Comparison of ENCODE assay signal across 17 mouse cellular contexts in genomic region chr10:92665287-92665686, GRCm38 (mm10).
"Had no signal": no experiment of that assay in that cellular context is flagged by ENCODE, and none has a peak within 500 bp of the region (broad histone marks: within the 10 kb centered on the region; RNA-seq: fewer than 3 reads in every experiment).

No protein-coding gene starts in this region.

- DNase-seq: kidney, adult 9 months; kidney, postnatal 25 days; layer of hippocampus, adult 9-11 months; liver; lung, adult 18-20 months; lung, postnatal 10 days; lung, postnatal 36 days; midbrain, embryonic 14.5 days; thymus, adult 2 months; thymus, postnatal 25 days had no signal

- H3K36me3 ChIP-seq: limb, embryonic 10.5 days; limb, embryonic 13.5 days; liver, embryonic 12.5 days; liver, embryonic 15.5 days; lung, embryonic 15.5 days had no signal

- H3K9ac ChIP-seq: limb, embryonic 13.5 days; liver, embryonic 12.5 days; liver, embryonic 15.5 days; lung, embryonic 15.5 days had no signal

- H3K27me3 ChIP-seq: limb, embryonic 13.5 days; liver, embryonic 12.5 days; liver, embryonic 15.5 days; lung, embryonic 15.5 days had no signal

- H3K27ac ChIP-seq: layer of hippocampus, adult 2 months; limb, embryonic 10.5 days; limb, embryonic 13.5 days; liver, embryonic 12.5 days; liver, embryonic 15.5 days; lung, embryonic 15.5 days; stomach, postnatal 0 days had no signal

- H3K4me3 ChIP-seq: layer of hippocampus, adult 2 months; limb, embryonic 10.5 days; limb, embryonic 13.5 days; liver, embryonic 12.5 days; liver, embryonic 15.5 days; lung, embryonic 15.5 days had no signal

- H3K4me1 ChIP-seq: limb, embryonic 10.5 days; limb, embryonic 13.5 days; liver, embryonic 12.5 days; liver, embryonic 15.5 days; lung, embryonic 15.5 days had no signal

- ATAC-seq: liver, embryonic 12.5 days had no signal

- H3K9me3 ChIP-seq: limb, embryonic 10.5 days; limb, embryonic 13.5 days; liver, embryonic 12.5 days; liver, embryonic 15.5 days; lung, embryonic 15.5 days had no signal
